8 mouse cellular contexts compared by ENCODE assay signal in genomic region chr8:121241761-121242552, GRCm38 (mm10).
DNase-seq lines count a peak whose midpoint lies in the region; ATAC-seq lines count a peak whose summit lies in the region.

No protein-coding gene starts in this region.

- peaks cover 22% of the 10 kb centered on the region for H3K4me1 ChIP-seq in forebrain, embryonic 11.5 days (replicated peaks; ENCODE audit: control insufficient read depth, insufficient read depth, low read length)
- H3K4me1 ChIP-seq in hindbrain, embryonic 10.5 days (replicated peaks) = peaks cover 57% of the 10 kb centered on the region
- peaks cover 29% of the 10 kb centered on the region for H3K4me1 ChIP-seq in limb, embryonic 13.5 days
- H3K4me1 ChIP-seq in neural tube, embryonic 15.5 days = peaks cover 27% of the 10 kb centered on the region

- peak; percentile 56; the same call in 1 of the 2 replicates for ATAC-seq in forebrain, embryonic 11.5 days (replicated peaks; ENCODE audit: low FRiP score)
- peak; percentile 57 for ATAC-seq in limb, embryonic 13.5 days (ENCODE audit: low FRiP score, low read depth)
- peak; percentile 38; the same call in 1 of the 2 replicates for ATAC-seq in neural tube, embryonic 15.5 days (ENCODE audit: low FRiP score)

- WGBS in forebrain, embryonic 11.5 days = 8% methylated on average over 14 of the region's 14 CpGs
- WGBS in hindbrain, embryonic 10.5 days = 14% methylated on average over 14 of the region's 14 CpGs
- 12% methylated on average over 14 of the region's 14 CpGs for WGBS in limb, embryonic 13.5 days
- 10% methylated on average over 14 of the region's 14 CpGs for whole genome bisulfite sequencing in neural tube, embryonic 15.5 days

- H3K9me3 ChIP-seq in forebrain, embryonic 11.5 days (ENCODE audit: control insufficient read depth, low read length) = no peaks in the 10 kb centered on the region
- no peaks in the 10 kb centered on the region for H3K9me3 ChIP-seq in hindbrain, embryonic 10.5 days
- no peaks in the 10 kb centered on the region for H3K9me3 ChIP-seq in limb, embryonic 13.5 days
- no peaks in the 10 kb centered on the region for H3K9me3 ChIP-seq in neural tube, embryonic 15.5 days (replicated peaks)

- 0 out of 2 replicates have a peak overlapping the region, but pooled peaks have one; percentile 37 for H3K27ac ChIP-seq in forebrain, embryonic 11.5 days (ENCODE audit: low read depth, low read length)
- H3K27ac ChIP-seq in hindbrain, embryonic 10.5 days = peak overlapping the region; percentile 80
- H3K27ac ChIP-seq in limb, embryonic 13.5 days = no peak overlapping the region; the same call in 1 of the 2 replicates
- no peak overlapping the region for H3K27ac ChIP-seq in neural tube, embryonic 15.5 days (replicated peaks)

- no peaks in the 10 kb centered on the region for H3K36me3 ChIP-seq in forebrain, embryonic 11.5 days (ENCODE audit: control insufficient read depth, insufficient read depth, low read length)
- no peaks in the 10 kb centered on the region for H3K36me3 ChIP-seq in hindbrain, embryonic 10.5 days
- no peaks in the 10 kb centered on the region for H3K36me3 ChIP-seq in limb, embryonic 13.5 days
- H3K36me3 ChIP-seq in neural tube, embryonic 15.5 days = no peaks in the 10 kb centered on the region

- no peaks in the 10 kb centered on the region for H3K27me3 ChIP-seq in forebrain, embryonic 11.5 days (ENCODE audit: control insufficient read depth, insufficient read depth, low read length)
- peaks cover 46% of the 10 kb centered on the region for H3K27me3 ChIP-seq in hindbrain, embryonic 10.5 days (ENCODE audit: insufficient read depth, poor library complexity, severe bottlenecking)
- peaks cover 22% of the 10 kb centered on the region for H3K27me3 ChIP-seq in limb, embryonic 13.5 days
- H3K27me3 ChIP-seq in neural tube, embryonic 15.5 days (replicated peaks) = peaks cover 10% of the 10 kb centered on the region; the same call in 1 of the 2 replicates

- DNase-seq in cerebellum, postnatal 14 days = peak; percentile 21 to 26
- no peak for DNase-seq in cerebellum, adult 8-10 months
- no peak for DNase-seq in forebrain, embryonic 11.5 days (ENCODE audit: low spot score)
- DNase-seq in hindbrain, embryonic 10.5 days (ENCODE audit: low spot score) = peak; percentile 42
- no peak for DNase-seq in yolk sac, embryonic 10.5 days (ENCODE audit: low spot score)
- no peak for DNase-seq in layer of hippocampus, adult 18-20 months (ENCODE audit: low spot score in 2 of 2)

- H3K9ac ChIP-seq in forebrain, embryonic 11.5 days (ENCODE audit: low read length) = peak overlapping the region; percentile 16; the same call in 1 of the 2 replicates
- peak overlapping the region; percentile 43 for H3K9ac ChIP-seq in limb, embryonic 13.5 days
- no peak overlapping the region for H3K9ac ChIP-seq in neural tube, embryonic 15.5 days (replicated peaks)

- 0 out of 2 replicates have a peak overlapping the region, but pooled peaks have one; percentile 27 for H3K4me2 ChIP-seq in forebrain, embryonic 11.5 days (ENCODE audit: low read depth, low read length, severe bottlenecking)
- H3K4me2 ChIP-seq in limb, embryonic 13.5 days (replicated peaks) = peak overlapping the region; percentile 12; the same call in 1 of the 2 replicates
- peak overlapping the region; percentile 7; the same call in 1 of the 2 replicates for H3K4me2 ChIP-seq in neural tube, embryonic 15.5 days

- H3K4me3 ChIP-seq in forebrain, embryonic 11.5 days (ENCODE audit: low read depth, low read length) = no peak overlapping the region
- peak overlapping the region; percentile 1; the same call in 1 of the 2 replicates for H3K4me3 ChIP-seq in hindbrain, embryonic 10.5 days
- H3K4me3 ChIP-seq in limb, embryonic 13.5 days = no peak overlapping the region
- H3K4me3 ChIP-seq in neural tube, embryonic 15.5 days (replicated peaks) = no peak overlapping the region

Comparison
In these comparisons a context has a peak if more than half of its experiments do, and no peak if none do; other contexts are left out.
1. DNase-seq: peak in cerebellum, postnatal 14 days (2 of 2) and hindbrain, embryonic 10.5 days (single experiment); none in cerebellum, adult 8-10 months (single experiment), forebrain, embryonic 11.5 days (single experiment), yolk sac, embryonic 10.5 days (single experiment) and layer of hippocampus, adult 18-20 months (0 of 2).
2. H3K27ac ChIP-seq: peak in forebrain, embryonic 11.5 days (single experiment) and hindbrain, embryonic 10.5 days (single experiment); none in limb, embryonic 13.5 days (single experiment) and neural tube, embryonic 15.5 days (single experiment).
3. Peak in every context shown above with its lines, with median percentiles within 50 percentile points of each other: ATAC-seq and H3K4me2 ChIP-seq.